Mouse (Mus musculus) liver, embryonic 16.5 days (tissue): Measurements from ENCODE around the gene Kazald1. TPM values are rescaled to one million over a fixed set of nuclear protein-coding genes. Genes with fewer than 3 reads are reported as not detected.
"Not testable (repeated sequence)": the region's sequence is repeated elsewhere in the genome, so short reads cannot be mapped to it uniquely, and the experiment has no call there.

Source experiments
- ATAC-seq: fragments of 200-750 bp; cut with Nextera tagmentation; 2 replicates; pipeline ENCODE4 v1.8.0; 2017; ENCODE audit warnings: low read depth, mild to moderate bottlenecking, moderate number of reproducible peaks, moderate library complexity
- H3K27ac ChIP-seq: fragments of 300-500 bp; sonication (generic); 2 replicates; pipeline ENCODE4 v1.5.1; 2014; ENCODE audit warnings: mild to moderate bottlenecking, low read length
- H3K27me3 ChIP-seq: fragments of 300-500 bp; sonication (generic); 2 replicates; pipeline ENCODE4 v1.6.1; 2014; ENCODE audit warnings: low read depth, low read length, mixed read lengths; ENCODE audit not compliant: control insufficient read depth, insufficient read depth
- H3K36me3 ChIP-seq: fragments of 300-500 bp; sonication (generic); 2 replicates; pipeline ENCODE4 v1.6.1; 2014; ENCODE audit warnings: mild to moderate bottlenecking; ENCODE audit not compliant: control insufficient read depth, insufficient read depth
- H3K4me1 ChIP-seq: fragments of 300-500 bp; sonication (generic); 2 replicates; pipeline ENCODE4 v1.6.1; 2014; ENCODE audit warnings: low read depth, low read length, mixed read lengths; ENCODE audit not compliant: control insufficient read depth
- H3K4me2 ChIP-seq: fragments of 300-500 bp; sonication (generic); 2 replicates; pipeline ENCODE4 v1.6.1; 2014; ENCODE audit warnings: low read depth, low read length, mixed read lengths
- H3K4me3 ChIP-seq: fragments of 300-500 bp; sonication (generic); 2 replicates; pipeline ENCODE4 v1.5.1; 2014; ENCODE audit warnings: low read depth, mild to moderate bottlenecking, low read length
- H3K9ac ChIP-seq: fragments of 300-500 bp; sonication (generic); 2 replicates; pipeline ENCODE4 v1.6.1; 2014; ENCODE audit warnings: low read depth, low read length
- H3K9me3 ChIP-seq: fragments of 300-500 bp; sonication (generic); replicated peaks from 2 replicates; pipeline ENCODE4 v1.6.1; 2016; ENCODE audit warnings: low read length; ENCODE audit not compliant: control insufficient read depth
- WGBS: fragments of 180-500 bp; shearing (Covaris S2); extraction: QIAGEN DNeasy Blood & Tissue Kit; methylation state at CpG from one replicate; pipeline ENCODE4 v1.1.7; 2014; ENCODE audit not compliant: insufficient replicate concordance; 5-methylcytosine and 5-hydroxymethylcytosine counted together
- polyA plus RNA-seq: library from polyadenylated mRNA; unstranded; fragments of >200 nt; fragmentation: Nextera tagmentation; extraction: Ambion mirVana; gene quantifications from 2 replicates; pipeline ENCODE4 v1.2.1, GENCODE M21; 2015

Gene Kazald1
- polyA plus RNA-seq, 1 experiment from 2014 or later, result 0.35 TPM

DNA sequence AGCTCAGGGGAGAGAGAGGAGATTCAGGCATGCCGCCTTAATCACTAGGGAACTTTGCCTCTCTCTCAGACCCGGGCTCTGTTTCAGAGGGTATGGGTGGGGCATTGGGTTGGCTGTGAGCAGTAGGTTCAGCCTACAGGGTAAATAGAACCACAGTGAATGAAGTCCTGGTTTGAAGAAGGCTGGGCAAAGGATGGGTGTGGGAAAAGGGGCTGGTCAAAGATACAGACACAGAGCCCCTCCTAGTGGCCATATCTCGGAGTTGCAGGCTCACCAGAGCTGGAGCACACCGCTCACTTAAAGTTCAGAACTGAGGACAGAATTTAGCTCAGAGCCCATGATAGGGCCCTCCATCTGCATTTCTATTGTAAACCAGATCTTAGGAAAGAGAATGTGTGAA, 43.3 kb upstream of the Kazald1 start:
- 20% methylated on average over 4 of the region's 4 CpGs for WGBS
- peak; percentile 38 for ATAC-seq
- Histone ChIP-seq H3K36me3 (no peaks in the 10 kb centered on the region), H3K9me3 (no peaks in the 10 kb centered on the region), H3K4me2 (no peak overlapping the region), H3K4me1 (peaks cover 7% of the 10 kb centered on the region), H3K4me3 (no peak overlapping the region), H3K9ac (no peak overlapping the region), H3K27ac (no peak overlapping the region), H3K27me3 (no peaks in the 10 kb centered on the region)

DNA sequence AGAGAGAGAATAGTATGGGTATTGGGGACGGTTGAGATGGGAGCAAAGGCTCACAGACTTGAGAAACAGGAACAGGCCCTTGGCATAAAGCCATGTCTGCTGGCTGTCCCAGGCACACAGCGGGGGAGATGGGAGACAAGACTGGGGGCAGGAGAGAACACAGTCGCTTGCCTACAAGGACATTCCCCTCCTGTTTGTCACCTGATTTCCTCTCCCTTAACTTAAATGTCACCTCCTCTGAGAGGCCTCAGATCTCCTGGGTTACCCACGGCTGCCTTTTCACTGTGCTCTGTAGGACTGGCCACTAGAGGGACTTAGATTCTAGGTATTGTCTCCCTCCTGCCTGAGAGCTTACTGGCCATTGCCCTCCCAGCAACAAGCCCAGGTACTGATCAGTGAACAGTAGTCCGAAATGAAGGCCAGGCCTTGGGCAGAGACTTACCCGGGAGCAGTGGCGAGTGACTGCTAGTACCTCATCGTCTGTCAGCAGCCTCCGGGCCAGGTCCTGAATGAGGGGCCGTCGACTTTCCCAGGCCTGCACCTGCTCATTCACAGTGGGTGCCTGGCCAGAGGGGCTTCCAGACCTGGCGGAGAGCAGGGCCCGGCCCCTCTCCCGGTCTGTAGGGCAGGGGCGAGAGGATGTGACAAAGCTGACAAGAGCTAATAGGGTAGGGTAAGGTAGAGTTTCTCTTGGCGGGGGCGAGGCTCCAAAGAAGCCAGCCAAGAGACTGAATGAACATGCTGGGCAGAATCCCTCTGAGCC, 42.3 kb upstream of the Kazald1 start:
- Histone ChIP-seq H3K4me1 (peaks cover 7% of the 10 kb centered on the region), H3K4me3 (no peak overlapping the region), H3K9ac (no peak overlapping the region), H3K27me3 (no peaks in the 10 kb centered on the region), H3K4me2 (no peak overlapping the region), H3K36me3 (no peaks in the 10 kb centered on the region), H3K27ac (no peak overlapping the region), H3K9me3 (no peaks in the 10 kb centered on the region)
- no peak for ATAC-seq
- 50% methylated on average over 17 of the region's 17 CpGs for WGBS

DNA sequence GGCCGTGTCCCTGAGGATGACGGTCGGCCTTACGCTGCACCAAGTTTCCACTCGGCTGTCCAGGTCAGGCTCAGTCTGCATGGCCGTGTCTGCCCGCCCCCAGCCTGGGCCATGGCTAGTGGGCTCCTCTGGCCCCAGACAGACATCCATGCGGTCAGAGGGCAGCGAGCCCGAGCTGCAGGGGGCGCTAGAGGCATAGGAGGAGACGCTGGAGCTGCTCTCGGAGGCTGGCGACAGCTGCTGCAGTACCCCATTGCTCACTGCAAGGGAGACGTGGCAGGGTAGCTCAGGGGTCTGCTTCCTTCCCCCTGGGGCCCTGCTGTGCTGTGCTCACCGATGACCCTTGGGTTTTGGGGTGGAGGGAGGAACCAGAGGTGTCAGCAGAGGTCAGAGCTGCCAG, 38.2 kb upstream of the Kazald1 start:
- H3K27me3 ChIP-seq, result peaks cover 13% of the 10 kb centered on the region; the same call in 1 of the 2 replicates
- peak; percentile 20; the same call in 1 of the 2 replicates for ATAC-seq

DNA sequence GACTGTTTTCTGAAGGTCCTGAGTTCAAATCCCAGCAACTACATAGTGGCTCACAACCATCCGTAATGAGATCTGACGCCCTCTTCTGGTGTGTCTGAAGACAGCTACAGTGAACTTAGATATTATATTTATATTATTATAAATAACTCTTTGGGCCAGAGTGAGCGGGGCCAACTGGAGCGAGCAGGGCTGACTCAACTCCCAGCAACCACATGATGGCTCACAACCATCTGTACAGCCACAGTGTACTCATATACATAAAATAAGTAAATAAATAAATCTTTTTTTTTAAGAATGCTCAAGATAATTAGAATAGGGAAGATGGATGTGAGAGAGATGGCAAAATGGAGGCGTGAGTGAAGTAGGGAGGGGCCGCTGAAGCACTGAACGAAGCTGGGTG, 36.8 kb upstream of the Kazald1 start:
- not testable (repeated sequence) for H3K9me3 ChIP-seq, H3K27ac ChIP-seq, ATAC-seq, H3K36me3 ChIP-seq, H3K4me2 ChIP-seq, H3K4me3 ChIP-seq, H3K9ac ChIP-seq, H3K4me1 ChIP-seq
- WGBS, result 76% methylated on average over 7 of the region's 7 CpGs
- H3K27me3 ChIP-seq, result peaks cover 13% of the 10 kb centered on the region; the same call in 1 of the 2 replicates

More for the DNA sequence above, 38.2 kb upstream of the Kazald1 start:
- Histone ChIP-seq H3K9me3 (no peaks in the 10 kb centered on the region), H3K4me1 (no peaks in the 10 kb centered on the region), H3K4me2 (no peak overlapping the region), H3K4me3 (no peak overlapping the region), H3K36me3 (no peaks in the 10 kb centered on the region), H3K9ac (no peak overlapping the region), H3K27ac (no peak overlapping the region)
- WGBS, result 29% methylated on average over 16 of the region's 16 CpGs

DNA sequence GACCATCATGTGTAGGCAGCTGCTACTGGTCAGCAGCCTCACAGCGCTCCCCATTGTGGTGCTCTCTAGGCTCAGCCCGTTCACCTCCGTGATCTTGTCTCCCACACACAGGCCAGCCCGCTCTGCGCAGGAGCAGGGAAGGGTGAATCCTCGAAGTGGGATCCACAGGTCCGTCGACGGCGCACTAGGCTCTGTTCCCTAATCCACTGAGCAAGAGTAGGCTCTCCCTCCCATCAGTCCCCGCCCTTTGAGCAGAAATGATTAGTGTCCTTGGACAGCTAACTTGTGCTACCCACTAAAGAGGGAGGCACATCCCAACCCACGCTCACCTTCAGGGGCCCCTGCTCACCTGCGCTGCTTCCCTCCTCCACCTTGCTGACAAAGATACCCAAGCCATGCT, 34.8 kb upstream of the Kazald1 start:
- no peak overlapping the region for H3K9ac ChIP-seq
- H3K27me3 ChIP-seq, result peaks cover 29% of the 10 kb centered on the region
- H3K4me2 ChIP-seq, result no peak overlapping the region
- H3K27ac ChIP-seq, result no peak overlapping the region
- H3K36me3 ChIP-seq, result no peaks in the 10 kb centered on the region
- H3K4me3 ChIP-seq, result no peak overlapping the region
- H3K9me3 ChIP-seq, result no peaks in the 10 kb centered on the region
- 47% methylated on average over 13 of the region's 13 CpGs for WGBS
- no peaks in the 10 kb centered on the region for H3K4me1 ChIP-seq
- ATAC-seq, result no peak

DNA sequence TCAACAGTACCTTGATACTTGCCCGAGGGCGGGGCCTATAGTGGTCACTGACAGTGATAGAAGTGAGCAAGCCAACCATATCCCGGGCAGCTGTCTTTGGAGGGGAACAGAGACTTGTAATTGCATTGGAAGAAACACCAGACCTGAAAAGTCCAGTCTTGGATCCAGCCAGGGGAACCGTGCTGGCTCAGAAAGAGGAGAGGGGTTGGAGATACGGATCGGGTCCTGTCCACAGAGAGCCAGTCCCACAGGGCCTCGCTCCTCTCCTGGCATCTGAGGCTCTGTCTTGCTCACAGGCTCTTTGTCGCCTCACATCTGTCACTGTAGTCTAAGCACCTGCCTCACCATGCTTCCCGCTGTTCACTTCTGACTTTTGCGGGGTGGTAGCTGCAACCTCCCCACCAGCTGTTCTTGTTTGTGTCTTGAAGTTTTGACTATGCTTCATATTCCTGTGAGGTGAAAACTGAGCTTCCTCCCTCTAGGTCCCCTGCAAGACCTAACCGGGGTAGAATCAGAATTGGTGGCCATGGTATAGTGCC, 30.6 kb upstream of the Kazald1 start:
- Histone ChIP-seq H3K4me3 (no peak overlapping the region), H3K27me3 (peaks cover 47% of the 10 kb centered on the region), H3K4me1 (peaks cover 25% of the 10 kb centered on the region), H3K9ac (no peak overlapping the region), H3K36me3 (no peaks in the 10 kb centered on the region), H3K9me3 (no peaks in the 10 kb centered on the region), H3K27ac (no peak overlapping the region), H3K4me2 (no peak overlapping the region)
- ATAC-seq, result no peak
- 52% methylated on average over 11 of the region's 11 CpGs for WGBS

DNA sequence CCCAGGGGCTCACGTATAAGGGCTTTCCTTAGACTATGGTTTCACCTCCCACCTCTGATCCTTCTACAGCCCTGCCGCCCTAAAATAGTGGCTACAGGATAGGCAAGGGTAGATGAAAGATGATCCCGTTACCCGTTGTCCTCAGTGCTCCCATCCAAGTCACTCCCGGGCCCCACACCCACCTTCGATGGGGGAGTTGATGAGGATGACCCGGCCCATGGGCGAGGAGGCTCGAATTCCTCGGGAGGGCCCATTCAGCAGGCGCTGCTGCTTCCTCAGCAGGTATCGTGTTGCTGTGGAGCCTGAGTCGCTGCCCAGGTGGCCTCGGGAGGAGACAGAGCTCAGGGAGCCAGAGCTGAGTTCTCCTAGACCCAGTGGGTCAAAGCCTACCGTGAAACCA, 29.8 kb upstream of the Kazald1 start:
- Histone ChIP-seq H3K4me3 (no peak overlapping the region), H3K9me3 (no peaks in the 10 kb centered on the region), H3K9ac (no peak overlapping the region), H3K4me2 (no peak overlapping the region), H3K27me3 (peaks cover 42% of the 10 kb centered on the region), H3K36me3 (no peaks in the 10 kb centered on the region), H3K27ac (no peak overlapping the region), H3K4me1 (peaks cover 25% of the 10 kb centered on the region)
- WGBS, result 38% methylated on average over 15 of the region's 15 CpGs
- ATAC-seq, result no peak

DNA sequence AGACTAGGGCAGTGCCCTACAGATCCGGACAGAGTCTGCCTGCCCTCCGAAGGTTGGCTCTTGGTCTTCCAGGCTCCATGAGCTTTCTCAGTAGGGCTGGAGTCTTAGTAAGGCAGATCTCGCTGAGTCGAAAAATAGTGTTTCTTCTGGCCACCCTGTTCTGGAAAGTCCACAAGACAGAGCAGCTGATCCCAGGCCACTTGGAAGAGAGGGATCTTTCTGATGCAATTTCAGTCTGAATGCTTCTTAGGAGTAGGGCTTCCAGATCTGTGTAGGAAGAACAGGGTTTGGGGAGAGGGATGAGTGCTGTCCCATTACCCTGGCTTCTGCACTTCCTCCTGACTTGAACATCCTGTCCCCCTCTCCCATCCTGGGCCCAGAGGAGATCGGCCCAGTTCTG, 29.4 kb upstream of the Kazald1 start, which contains the start of gene Pdzd7:
TSS of gene Pdzd7 (minus strand) at position 67 of the 400 bp plus-strand sequence.
- no peak for ATAC-seq
- Histone ChIP-seq H3K4me1 (peaks cover 25% of the 10 kb centered on the region), H3K9me3 (no peaks in the 10 kb centered on the region), H3K27ac (no peak within 1 kb of the TSS), H3K4me2 (peak within 1 kb of the TSS; percentile 84), H3K4me3 (peak within 1 kb of the TSS; percentile 66), H3K27me3 (peaks cover 38% of the 10 kb centered on the region), H3K9ac (peak within 1 kb of the TSS; percentile 62), H3K36me3 (no peaks in the 10 kb centered on the region)
- 62% methylated on average over 5 of the region's 5 CpGs for WGBS
